Mouse (Mus musculus) myocyte (in vitro differentiated cells): ENCODE data around the gene Mtfr1l. TPM values are rescaled to one million over a fixed set of nuclear protein-coding genes. Genes with fewer than 3 reads are reported as not detected.

Source experiments
- H3K27me3 ChIP-seq: one replicate; pipeline ENCODE4 v1.6.1; 2011; ENCODE audit not compliant: control insufficient read depth, insufficient read depth, insufficient read length
- H3K36me3 ChIP-seq: one replicate; pipeline ENCODE4 v1.6.1; 2011; ENCODE audit not compliant: control insufficient read depth, insufficient read depth
- H3K4me2 ChIP-seq: one replicate; pipeline ENCODE4 v1.6.1; 2011; ENCODE audit warnings: low read depth, control low read depth
- H3K4me3 ChIP-seq: one replicate; pipeline ENCODE4 v1.5.1; 2011; ENCODE audit warnings: mild to moderate bottlenecking, control low read depth, moderate library complexity
- H3K79me2 ChIP-seq: one replicate; pipeline ENCODE4 v1.6.1; 2011; ENCODE audit not compliant: control insufficient read depth, insufficient read depth
- H3ac ChIP-seq: one replicate; pipeline ENCODE4 v1.6.1; 2011; ENCODE audit not compliant: control insufficient read depth, insufficient read length
- CEBPB ChIP-seq: IDR thresholded peaks from 2 replicates; pipeline ENCODE4 v1.6.1; 2011; ENCODE audit warnings: mild to moderate bottlenecking, moderate library complexity; ENCODE audit not compliant: poor library complexity, insufficient read depth, severe bottlenecking
- E2F4 ChIP-seq: IDR thresholded peaks from one replicate; pipeline ENCODE4 v1.6.1; 2011; ENCODE audit warnings: mild to moderate bottlenecking, control low read depth, moderate library complexity; ENCODE audit not compliant: insufficient read depth
- MAX ChIP-seq: IDR thresholded peaks from one replicate; pipeline ENCODE4 v1.6.1; 2011; ENCODE audit warnings: low read depth, mild to moderate bottlenecking, control low read depth
- MYOD1 ChIP-seq, 3 experiments: IDR thresholded peaks; one replicate each; pipeline ENCODE4 v1.6.1; 2011; ENCODE audit warnings: control low read depth in 2 of 3, low read depth in 2 of 3, mild to moderate bottlenecking in 2 of 3, moderate library complexity in 1 of 3; ENCODE audit not compliant: insufficient read length in 2 of 3, control insufficient read depth in 1 of 3
- MYOG ChIP-seq, 3 experiments: IDR thresholded peaks; one replicate each; pipeline ENCODE4 v1.6.1; 2011; ENCODE audit warnings: control low read depth in 2 of 3, low read depth in 2 of 3, mild to moderate bottlenecking in 2 of 3; ENCODE audit not compliant: insufficient read length in 2 of 3, control insufficient read depth in 1 of 3, insufficient read depth in 1 of 3
- POLR2A ChIP-seq: IDR thresholded peaks from one replicate; pipeline ENCODE4 v1.6.1; 2011; ENCODE audit warnings: low read depth, mild to moderate bottlenecking, control low read depth, moderate library complexity; ENCODE audit not compliant: insufficient read length
- POLR2AphosphoS2 ChIP-seq: IDR thresholded peaks from one replicate; pipeline ENCODE4 v1.6.1; 2011; ENCODE audit warnings: low read depth, control low read depth; ENCODE audit not compliant: insufficient read length
- REST ChIP-seq: IDR thresholded peaks from one replicate; pipeline ENCODE4 v1.6.1; 2011; ENCODE audit warnings: mild to moderate bottlenecking, control low read depth, moderate library complexity; ENCODE audit not compliant: insufficient read depth, insufficient read length
- SRF ChIP-seq: IDR thresholded peaks from one replicate; pipeline ENCODE4 v1.6.1; 2011; ENCODE audit warnings: low read depth; ENCODE audit not compliant: control insufficient read depth, insufficient read length
- TCF12 ChIP-seq: IDR thresholded peaks from one replicate; pipeline ENCODE4 v1.6.1; 2011; ENCODE audit warnings: mild to moderate bottlenecking, control low read depth; ENCODE audit not compliant: poor library complexity, insufficient read depth, severe bottlenecking
- TCF3 ChIP-seq: IDR thresholded peaks from one replicate; pipeline ENCODE4 v1.6.1; 2011; ENCODE audit warnings: low read depth, control low read depth; ENCODE audit not compliant: insufficient read length
- USF1 ChIP-seq: IDR thresholded peaks from one replicate; pipeline ENCODE4 v1.6.1; 2011; ENCODE audit warnings: low read depth, mild to moderate bottlenecking, control low read depth, moderate library complexity
- polyA plus RNA-seq: library from polyadenylated mRNA; unstranded; fragments of >200 nt; fragmentation: generic; extraction: Trizol; gene quantifications from one replicate; pipeline ENCODE4 v1.2.1, GENCODE M21; 2012; ENCODE audit warnings: missing spikeins

The Mtfr1l gene
- polyA plus RNA-seq, 1 experiment, result 92.0 TPM

GRCm38 (mm10) chr4:134518541-134518940, 16.6 kb downstream of the Mtfr1l start:
- H3K27me3 ChIP-seq, result no peaks in the 10 kb centered on the region
- H3ac ChIP-seq, result no peak overlapping the region
- TF ChIP-seq POLR2A (no peak), MYOD1 (IDR thresholded peaks at IDR 0.05; ENCODE audit: control insufficient read depth in 1 of 3, insufficient read length in 2 of 3, low read depth in 2 of 3) (no peak), TCF3 (no peak), SRF (no peak), MYOG (IDR thresholded peaks at IDR 0.05; ENCODE audit: control insufficient read depth in 1 of 3, insufficient read depth in 1 of 3, insufficient read length in 2 of 3, low read depth in 2 of 3) (no peak)
- no peak overlapping the region for H3K4me2 ChIP-seq
- peaks cover 36% of the 10 kb centered on the region for H3K79me2 ChIP-seq
- H3K36me3 ChIP-seq, result no peaks in the 10 kb centered on the region
- H3K4me3 ChIP-seq, result no peak overlapping the region

- no peaks in the 10 kb centered on the region for H3K27me3 ChIP-seq
- no peak overlapping the region for H3K4me2 ChIP-seq
- H3ac ChIP-seq, result no peak overlapping the region
- TF ChIP-seq CEBPB, result no peak
- no peaks in the 10 kb centered on the region for H3K36me3 ChIP-seq
- H3K79me2 ChIP-seq, result peaks cover 37% of the 10 kb centered on the region
- H3K4me3 ChIP-seq, result no peak overlapping the region
Observed at GRCm38 (mm10) chr4:134517719-134518118, 17.5 kb downstream of the Mtfr1l start.

- H3ac ChIP-seq, result no peak overlapping the region
- no peaks in the 10 kb centered on the region for H3K36me3 ChIP-seq
- peaks cover 37% of the 10 kb centered on the region for H3K79me2 ChIP-seq
- H3K4me3 ChIP-seq, result no peak overlapping the region
- H3K27me3 ChIP-seq, result no peaks in the 10 kb centered on the region
- peak overlapping the region; percentile 31 for H3K4me2 ChIP-seq
- TF ChIP-seq MYOG (IDR thresholded peaks at IDR 0.05; ENCODE audit: control insufficient read depth in 1 of 3, insufficient read depth in 1 of 3, insufficient read length in 2 of 3, low read depth in 2 of 3) (no peak), CEBPB (no peak), MYOD1 (IDR thresholded peaks at IDR 0.05; ENCODE audit: control insufficient read depth in 1 of 3, insufficient read length in 2 of 3, low read depth in 2 of 3) (no peak)
Observed at GRCm38 (mm10) chr4:134516981-134517380, 18.2 kb downstream of the Mtfr1l start.

GRCm38 (mm10) chr4:134515614-134516013, 19.6 kb downstream of the Mtfr1l start:
- no peaks in the 10 kb centered on the region for H3K36me3 ChIP-seq
- no peak overlapping the region for H3K4me3 ChIP-seq
- H3K79me2 ChIP-seq, result peaks cover 38% of the 10 kb centered on the region
- no peak overlapping the region for H3ac ChIP-seq
- H3K27me3 ChIP-seq, result no peaks in the 10 kb centered on the region
- H3K4me2 ChIP-seq, result no peak overlapping the region
- TF ChIP-seq TCF12 (no peak), MYOG (IDR thresholded peaks at IDR 0.05; ENCODE audit: control insufficient read depth in 1 of 3, insufficient read depth in 1 of 3, insufficient read length in 2 of 3, low read depth in 2 of 3) (no peak), TCF3 (no peak)

GRCm38 (mm10) chr4:134514309-134514930, 20.8 kb downstream of the Mtfr1l start:
- Histone ChIP-seq H3ac (no peak overlapping the region), H3K79me2 (peaks cover 34% of the 10 kb centered on the region), H3K36me3 (no peaks in the 10 kb centered on the region), H3K4me2 (no peak overlapping the region), H3K4me3 (no peak overlapping the region), H3K27me3 (no peaks in the 10 kb centered on the region)
- TF ChIP-seq MYOD1 (IDR thresholded peaks at IDR 0.05; ENCODE audit: control insufficient read depth in 1 of 3, insufficient read length in 2 of 3, low read depth in 2 of 3), result no peak
- TF ChIP-seq SRF, result no peak
- no peak for TF ChIP-seq POLR2AphosphoS2
- no peak for TF ChIP-seq E2F4
- TF ChIP-seq TCF3, result no peak
- no peak for TF ChIP-seq MYOG (IDR thresholded peaks at IDR 0.05; ENCODE audit: control insufficient read depth in 1 of 3, insufficient read depth in 1 of 3, insufficient read length in 2 of 3, low read depth in 2 of 3)
- no peak for TF ChIP-seq USF1
- TF ChIP-seq POLR2A, result no peak
- TF ChIP-seq CEBPB, result no peak
- TF ChIP-seq MAX, result no peak
- no peak for TF ChIP-seq REST
- no peak for TF ChIP-seq TCF12

- no peak overlapping the region for H3K4me3 ChIP-seq
- TF ChIP-seq MYOG (IDR thresholded peaks at IDR 0.05; ENCODE audit: control insufficient read depth in 1 of 3, insufficient read depth in 1 of 3, insufficient read length in 2 of 3, low read depth in 2 of 3) (no peak), POLR2AphosphoS2 (no peak), POLR2A (no peak), E2F4 (no peak), REST (no peak), CEBPB (no peak), SRF (no peak), TCF12 (no peak), USF1 (no peak), MAX (no peak), TCF3 (no peak)
Observed at GRCm38 (mm10) chr4:134512798-134513197, 22.4 kb downstream of the Mtfr1l start.

More at GRCm38 (mm10) chr4:134512798-134513197, 22.4 kb downstream of the Mtfr1l start:
- Histone ChIP-seq H3K36me3 (no peaks in the 10 kb centered on the region), H3K79me2 (peaks cover 20% of the 10 kb centered on the region), H3ac (no peak overlapping the region), H3K4me2 (no peak overlapping the region), H3K27me3 (no peaks in the 10 kb centered on the region)
